Comparison of ENCODE assay signal across 15 mouse cellular contexts in the genomic region with DNA sequence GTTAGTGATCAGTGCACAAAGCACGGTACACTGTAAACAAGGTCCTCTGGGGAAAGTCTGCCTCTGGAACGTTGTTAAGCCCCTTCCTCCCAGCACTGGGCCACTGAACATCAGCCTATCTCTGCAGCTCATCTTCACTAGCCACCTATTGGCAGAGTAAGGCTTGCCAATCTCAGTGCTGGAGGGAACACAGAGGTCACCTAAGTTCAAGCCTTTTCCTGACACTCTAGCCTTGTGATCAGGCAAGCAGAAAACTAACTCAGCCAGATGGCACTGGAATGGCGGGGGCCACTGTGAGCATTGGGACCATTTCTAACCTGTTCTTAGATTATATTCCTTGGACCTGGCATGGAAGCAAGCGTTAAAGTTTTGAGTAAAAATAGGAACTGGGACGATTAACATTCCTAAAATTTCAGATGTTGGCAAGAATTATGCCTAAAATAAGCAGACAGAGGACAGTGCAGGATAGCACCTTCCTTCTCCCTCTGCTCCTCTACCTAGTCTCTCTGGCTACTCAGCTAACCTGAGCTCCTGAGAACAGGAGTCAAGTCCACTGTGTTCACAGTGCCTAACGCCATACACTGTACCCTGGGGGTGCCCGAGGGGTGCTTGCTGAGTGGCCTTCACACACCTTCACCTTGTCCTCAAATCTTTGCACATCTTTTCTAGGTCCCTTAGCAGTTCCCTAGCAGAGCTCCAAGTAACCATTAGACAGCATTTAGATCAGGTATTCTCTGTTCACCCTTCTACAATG. TPM values are rescaled to one million over a fixed set of nuclear protein-coding genes. Genes with fewer than 3 reads are reported as not detected.
A peak's percentile ranks its signal among the peaks of the same experiment; 100 is the strongest.
DNase-seq lines count a peak whose midpoint lies in the region; ATAC-seq lines count a peak whose summit lies in the region.
"Had no signal": no experiment of that assay in that cellular context is flagged by ENCODE, and none has a peak within 500 bp of the region (broad histone marks: within the 10 kb centered on the region; RNA-seq: fewer than 3 reads in every experiment).

No protein-coding gene starts in this region.

- no peaks in the 10 kb centered on the region for H3K27me3 ChIP-seq in forebrain, embryonic 10.5 days (ENCODE audit: poor library complexity, severe bottlenecking)
- no peaks in the 10 kb centered on the region for H3K27me3 ChIP-seq in forebrain, embryonic 14.5 days (replicated peaks; ENCODE audit: control insufficient read depth, insufficient read depth, low read length)
- no peaks in the 10 kb centered on the region for H3K27me3 ChIP-seq in midbrain, embryonic 10.5 days (ENCODE audit: low read depth, poor library complexity, severe bottlenecking)
- no peaks in the 10 kb centered on the region for H3K27me3 ChIP-seq in midbrain, embryonic 14.5 days (ENCODE audit: control insufficient read depth, insufficient read depth, low read length)
- H3K27me3 ChIP-seq: forebrain, embryonic 12.5 days; heart, embryonic 12.5 days; Patski had no signal

- H3K4me2 ChIP-seq in forebrain, embryonic 14.5 days (ENCODE audit: low read length) = no peak overlapping the region
- H3K4me2 ChIP-seq in midbrain, embryonic 14.5 days (ENCODE audit: low read length) = no peak overlapping the region
- H3K4me2 ChIP-seq: forebrain, embryonic 12.5 days; heart, embryonic 12.5 days; lung, embryonic 14.5 days had no signal

- DNase-seq in forebrain, embryonic 10.5 days (ENCODE audit: extremely low spot score, low spot score) = no peak
- DNase-seq in forebrain, embryonic 14.5 days (ENCODE audit: low spot score) = no peak
- no peak for DNase-seq in midbrain, embryonic 10.5 days (ENCODE audit: low spot score)
- DNase-seq in midbrain, embryonic 14.5 days = no peak
- peak; percentile 86 for DNase-seq in kidney, adult 9 months
- DNase-seq in telencephalon, adult 2 months (ENCODE audit: low read depth, low spot score) = peak; percentile 55
- no peak for DNase-seq in lung, postnatal 10 days
- no peak for DNase-seq in lung, adult 18-20 months
- DNase-seq: adrenal gland, postnatal 25 days; cerebellum, adult 9-10 months; lung, embryonic 14.5 days; thymus, postnatal 36 days had no signal

- no peak for ATAC-seq in forebrain, embryonic 14.5 days
- ATAC-seq in midbrain, embryonic 14.5 days (ENCODE audit: low FRiP score, low TSS enrichment) = no peak
- ATAC-seq: Patski had no signal

- H3K4me3 ChIP-seq in forebrain, embryonic 10.5 days = no peak overlapping the region
- H3K4me3 ChIP-seq in forebrain, embryonic 14.5 days (ENCODE audit: low read depth, low read length) = no peak overlapping the region
- no peak overlapping the region for H3K4me3 ChIP-seq in midbrain, embryonic 10.5 days
- H3K4me3 ChIP-seq in midbrain, embryonic 14.5 days (replicated peaks; ENCODE audit: low read depth, low read length) = no peak overlapping the region
- H3K4me3 ChIP-seq: forebrain, embryonic 12.5 days; heart, embryonic 12.5 days had no signal

- 64% methylated on average over 7 of the region's 7 CpGs for WGBS in forebrain, embryonic 10.5 days
- 77% methylated on average over 7 of the region's 7 CpGs for WGBS in forebrain, embryonic 14.5 days
- WGBS in midbrain, embryonic 10.5 days = 58% methylated on average over 7 of the region's 7 CpGs
- 57% methylated on average over 7 of the region's 7 CpGs for WGBS in midbrain, embryonic 14.5 days

- H3K9me3 ChIP-seq in forebrain, embryonic 10.5 days = no peaks in the 10 kb centered on the region
- no peaks in the 10 kb centered on the region for H3K9me3 ChIP-seq in forebrain, embryonic 14.5 days (replicated peaks; ENCODE audit: control insufficient read depth, low read length)
- H3K9me3 ChIP-seq in midbrain, embryonic 10.5 days (replicated peaks) = no peaks in the 10 kb centered on the region
- H3K9me3 ChIP-seq in midbrain, embryonic 14.5 days (ENCODE audit: control insufficient read depth, low read length) = no peaks in the 10 kb centered on the region
- H3K9me3 ChIP-seq: forebrain, embryonic 12.5 days; heart, embryonic 12.5 days had no signal

- no peaks in the 10 kb centered on the region for H3K36me3 ChIP-seq in forebrain, embryonic 10.5 days (replicated peaks)
- no peaks in the 10 kb centered on the region for H3K36me3 ChIP-seq in forebrain, embryonic 14.5 days (ENCODE audit: control insufficient read depth, insufficient read depth, low read length)
- H3K36me3 ChIP-seq in midbrain, embryonic 10.5 days = no peaks in the 10 kb centered on the region
- no peaks in the 10 kb centered on the region for H3K36me3 ChIP-seq in midbrain, embryonic 14.5 days (ENCODE audit: control insufficient read depth, insufficient read depth, low read length)
- H3K36me3 ChIP-seq: forebrain, embryonic 12.5 days; heart, embryonic 12.5 days had no signal

- H3K27ac ChIP-seq in forebrain, embryonic 10.5 days = 0 out of 2 replicates have a peak overlapping the region, but pooled peaks have one; percentile 30
- no peak overlapping the region for H3K27ac ChIP-seq in forebrain, embryonic 14.5 days (ENCODE audit: low read depth, low read length)
- peak overlapping the region; percentile 30 for H3K27ac ChIP-seq in midbrain, embryonic 10.5 days (replicated peaks)
- no peak overlapping the region for H3K27ac ChIP-seq in midbrain, embryonic 14.5 days (replicated peaks; ENCODE audit: low read depth, low read length)
- H3K27ac ChIP-seq: forebrain, embryonic 12.5 days had no signal

- H3K9ac ChIP-seq in forebrain, embryonic 14.5 days (ENCODE audit: low read length) = no peak overlapping the region
- H3K9ac ChIP-seq in midbrain, embryonic 14.5 days (replicated peaks; ENCODE audit: low read length) = no peak overlapping the region
- H3K9ac ChIP-seq: forebrain, embryonic 12.5 days; heart, embryonic 12.5 days; lung, embryonic 14.5 days had no signal

- peaks cover 27% of the 10 kb centered on the region for H3K4me1 ChIP-seq in forebrain, embryonic 10.5 days
- no peaks in the 10 kb centered on the region for H3K4me1 ChIP-seq in forebrain, embryonic 14.5 days (ENCODE audit: control insufficient read depth, insufficient read depth, low read length)
- H3K4me1 ChIP-seq in midbrain, embryonic 10.5 days = peaks cover 35% of the 10 kb centered on the region
- no peaks in the 10 kb centered on the region for H3K4me1 ChIP-seq in midbrain, embryonic 14.5 days (ENCODE audit: control insufficient read depth, insufficient read depth, low read length)

RNA-seq across cellular contexts. Expression of a gene that starts 18.3 kb away (rescaled TPM):
- 6.8 and 8.5 TPM in 2 replicates for polyA plus RNA-seq in forebrain, embryonic 10.5 days (2016; fragmentation: Nextera tagmentation; extraction: Ambion mirVana)
- 2.3 and 3.0 TPM in 2 replicates for polyA plus RNA-seq in forebrain, embryonic 14.5 days (2014; fragmentation: Nextera tagmentation; extraction: Ambion mirVana)
- 5.2 and 6.1 TPM in 2 replicates for polyA plus RNA-seq in midbrain, embryonic 10.5 days (2016; fragmentation: Nextera tagmentation; extraction: Ambion mirVana)
- 3.7 and 4.1 TPM in 2 replicates for polyA plus RNA-seq in midbrain, embryonic 14.5 days (2014; fragmentation: Nextera tagmentation; extraction: Ambion mirVana)

Comparison
In these comparisons a context has a peak if more than half of its experiments do, and no peak if none do; other contexts are left out.
1. H3K27ac ChIP-seq: peak in forebrain, embryonic 10.5 days (single experiment) and midbrain, embryonic 10.5 days (single experiment); none in forebrain, embryonic 14.5 days (single experiment) and midbrain, embryonic 14.5 days (single experiment).
2. DNase-seq: peak in kidney, adult 9 months (single experiment) and telencephalon, adult 2 months (single experiment); none in forebrain, embryonic 10.5 days (single experiment), forebrain, embryonic 14.5 days (single experiment), midbrain, embryonic 10.5 days (single experiment), midbrain, embryonic 14.5 days (single experiment), lung, postnatal 10 days (single experiment) and lung, adult 18-20 months (0 of 2).